Mouse (Mus musculus) embryo, embryonic 10.5 days (tissue): ENCODE data around the gene Sec22b.

Experiments used
- DNase-seq: peaks from one replicate; pipeline ENCODE4 v3.0.0-alpha.2; 2015; ENCODE audit warnings: low spot score

The Sec22b gene

DNA sequence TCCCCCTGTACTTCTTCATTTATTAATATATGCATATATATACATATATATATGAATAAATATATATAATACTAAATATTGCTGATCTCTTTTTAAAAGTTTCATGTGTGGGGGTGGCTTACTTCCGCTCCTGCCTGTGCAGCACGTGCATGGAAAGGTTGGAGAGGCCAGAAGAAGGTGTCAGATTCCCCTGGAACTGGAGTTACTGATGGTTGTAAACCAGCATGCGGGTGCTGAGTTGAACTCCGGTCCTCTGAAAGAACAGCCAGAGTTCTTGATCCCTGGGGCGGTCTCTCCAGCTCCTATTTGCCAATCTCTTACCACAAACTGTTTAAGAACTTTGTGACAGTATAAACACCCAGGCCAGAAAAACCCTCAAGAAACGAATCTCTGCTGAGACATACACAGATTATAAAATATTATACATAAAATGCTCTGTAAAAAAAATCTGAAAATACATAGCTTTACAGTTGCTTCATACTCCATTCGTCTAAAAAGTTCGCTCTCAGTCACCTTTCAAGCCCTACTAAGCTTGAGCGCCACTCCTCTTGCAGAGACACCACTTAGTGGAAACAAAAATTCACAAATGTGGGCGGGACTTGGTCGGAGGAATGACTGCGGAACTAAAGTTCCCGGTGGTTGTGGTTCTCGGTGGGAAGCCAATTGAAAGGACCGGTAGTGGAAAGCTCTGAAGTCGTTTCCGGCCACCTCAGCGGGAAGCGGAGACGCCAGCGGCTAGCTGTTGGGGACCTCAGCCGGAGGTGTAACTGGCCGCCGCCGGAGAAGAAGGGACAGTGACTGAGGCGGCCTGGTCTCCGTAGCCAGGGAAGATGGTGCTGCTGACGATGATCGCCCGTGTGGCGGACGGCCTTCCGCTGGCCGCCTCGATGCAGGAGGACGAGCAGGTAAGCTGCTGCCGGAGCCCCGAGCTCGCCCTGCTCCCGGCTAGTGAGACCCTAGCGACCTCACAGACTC is at the start of gene Sec22b:
Sec22b (plus strand) TSS at position 675 of the 975 bp plus-strand sequence.
- peak; percentile 96 for DNase-seq

DNA sequence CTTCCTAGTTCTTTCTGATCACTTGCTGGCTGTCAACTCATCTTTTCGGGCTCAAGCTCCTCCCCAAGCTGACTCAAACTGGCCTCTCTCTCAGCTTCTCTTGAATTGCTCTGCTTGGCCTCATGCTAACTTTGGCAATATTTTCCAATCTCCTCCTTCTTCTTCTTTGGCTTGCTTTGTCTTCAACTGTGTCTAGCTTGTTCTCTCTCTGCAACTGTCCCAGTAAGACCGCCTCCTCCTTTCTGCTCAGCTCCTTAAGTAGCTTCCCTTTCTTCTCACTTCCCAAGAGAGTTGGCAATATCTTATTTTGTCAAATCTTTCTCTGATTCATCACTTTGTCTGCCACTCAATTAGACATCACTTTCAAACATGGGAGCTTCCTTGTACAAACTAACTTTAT is 49.2 kb upstream of the Sec22b start:
- no peak for DNase-seq

DNA sequence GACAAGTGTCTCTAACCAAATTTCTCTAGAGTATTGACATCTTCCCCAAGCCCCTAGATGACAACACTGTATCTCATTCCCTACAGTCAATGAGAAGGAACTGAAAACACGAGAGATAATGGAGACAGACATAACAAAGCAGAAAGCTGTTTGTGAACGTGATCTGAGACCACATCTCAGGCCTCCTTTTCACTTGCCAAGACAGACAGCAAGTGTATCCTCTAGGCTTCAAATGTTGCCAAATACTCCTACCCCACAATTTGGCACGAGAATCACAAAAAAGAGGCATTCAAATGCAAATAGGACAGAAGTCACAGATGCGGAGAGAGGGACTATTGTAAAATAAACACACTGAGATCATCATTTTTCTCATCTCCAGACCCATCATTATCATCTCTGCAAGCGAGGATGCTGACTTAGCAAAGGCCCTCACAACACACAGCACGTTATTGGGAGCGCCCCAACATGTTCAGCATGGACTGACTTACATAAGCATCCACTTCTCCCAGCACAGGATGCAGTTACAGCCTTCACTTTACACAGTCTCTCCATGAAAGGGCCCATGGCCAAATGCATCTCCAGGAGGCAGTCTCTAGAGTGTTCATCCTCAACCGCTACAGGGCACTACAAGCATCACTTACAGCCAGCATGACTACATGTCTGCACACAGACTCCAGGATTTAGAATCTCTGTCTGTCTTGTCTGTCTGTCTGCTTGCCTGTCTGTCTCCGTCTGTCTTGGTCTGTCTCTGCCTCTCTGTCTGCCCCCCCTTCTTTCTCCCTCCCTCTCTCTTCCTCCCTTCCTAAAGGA is 46.2 kb upstream of the Sec22b start:
- no peak for DNase-seq

DNA sequence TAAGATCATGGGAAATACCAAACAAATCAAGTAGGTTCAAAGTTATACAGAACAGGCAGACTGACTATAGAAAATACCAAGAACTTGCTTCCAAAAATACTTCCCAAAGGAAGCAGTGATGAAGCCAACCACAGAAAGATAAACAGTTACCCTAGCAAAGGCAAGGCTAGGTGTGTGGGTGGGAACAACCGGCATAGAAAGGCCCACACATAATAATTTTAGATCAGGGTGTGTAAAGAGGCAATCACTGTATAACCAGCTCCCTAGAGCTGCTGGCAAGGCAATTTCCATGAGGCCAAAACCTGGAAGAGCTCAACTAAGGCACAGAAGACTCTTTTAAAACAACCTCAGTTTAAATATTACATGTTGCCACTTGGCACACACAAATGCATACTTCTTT is 41.6 kb upstream of the Sec22b start:
- DNase-seq = no peak

DNA sequence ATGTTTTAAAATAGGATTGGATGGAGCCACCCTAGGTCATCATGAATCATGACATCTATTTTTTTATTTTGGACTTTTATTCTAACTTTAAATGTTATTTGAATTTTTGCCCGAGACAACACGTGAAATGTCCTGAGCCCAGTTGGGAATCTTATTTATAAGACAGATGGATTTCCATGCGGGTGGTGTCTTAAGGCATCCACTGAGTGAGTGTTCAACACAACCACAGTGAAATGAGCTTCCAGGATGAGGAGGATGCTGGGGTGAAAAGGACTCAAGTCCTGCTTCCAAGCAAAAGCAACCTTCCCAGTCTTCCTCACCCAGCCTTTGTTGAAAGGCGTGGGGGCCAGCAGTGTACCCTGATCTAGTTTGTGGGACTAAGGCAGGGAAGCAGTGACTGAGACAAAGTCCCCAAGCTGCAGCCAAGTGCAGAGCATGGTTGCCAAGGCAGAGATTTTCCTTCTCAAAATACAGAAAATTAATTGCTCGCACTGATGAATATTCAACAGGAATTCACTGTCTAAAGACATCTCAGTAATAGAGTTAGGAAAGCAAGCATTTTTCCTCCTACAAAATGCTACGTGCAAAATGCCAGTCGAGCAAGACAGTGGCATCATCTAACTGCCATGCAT is 40.1 kb upstream of the Sec22b start:
- DNase-seq = no peak

DNA sequence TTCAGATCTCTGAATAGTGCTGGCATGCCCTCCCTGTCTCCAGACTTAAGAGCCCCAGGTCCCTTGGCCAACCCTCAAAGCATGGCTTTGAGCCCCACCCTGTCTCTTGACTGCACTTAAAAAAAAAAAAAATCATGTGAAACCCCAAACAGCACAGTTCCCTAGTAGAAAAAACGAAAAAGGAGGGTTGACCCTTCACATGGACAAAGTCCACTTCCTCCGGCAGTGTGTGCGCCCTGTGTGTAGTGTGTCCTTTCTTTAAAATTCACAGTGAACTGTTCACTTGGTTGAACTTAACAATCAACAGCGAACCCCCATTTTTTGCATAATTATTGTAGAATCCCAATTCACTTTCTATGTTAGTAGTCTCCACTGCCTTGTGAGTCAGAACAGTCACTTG is 34.3 kb upstream of the Sec22b start:
- no peak for DNase-seq

DNA sequence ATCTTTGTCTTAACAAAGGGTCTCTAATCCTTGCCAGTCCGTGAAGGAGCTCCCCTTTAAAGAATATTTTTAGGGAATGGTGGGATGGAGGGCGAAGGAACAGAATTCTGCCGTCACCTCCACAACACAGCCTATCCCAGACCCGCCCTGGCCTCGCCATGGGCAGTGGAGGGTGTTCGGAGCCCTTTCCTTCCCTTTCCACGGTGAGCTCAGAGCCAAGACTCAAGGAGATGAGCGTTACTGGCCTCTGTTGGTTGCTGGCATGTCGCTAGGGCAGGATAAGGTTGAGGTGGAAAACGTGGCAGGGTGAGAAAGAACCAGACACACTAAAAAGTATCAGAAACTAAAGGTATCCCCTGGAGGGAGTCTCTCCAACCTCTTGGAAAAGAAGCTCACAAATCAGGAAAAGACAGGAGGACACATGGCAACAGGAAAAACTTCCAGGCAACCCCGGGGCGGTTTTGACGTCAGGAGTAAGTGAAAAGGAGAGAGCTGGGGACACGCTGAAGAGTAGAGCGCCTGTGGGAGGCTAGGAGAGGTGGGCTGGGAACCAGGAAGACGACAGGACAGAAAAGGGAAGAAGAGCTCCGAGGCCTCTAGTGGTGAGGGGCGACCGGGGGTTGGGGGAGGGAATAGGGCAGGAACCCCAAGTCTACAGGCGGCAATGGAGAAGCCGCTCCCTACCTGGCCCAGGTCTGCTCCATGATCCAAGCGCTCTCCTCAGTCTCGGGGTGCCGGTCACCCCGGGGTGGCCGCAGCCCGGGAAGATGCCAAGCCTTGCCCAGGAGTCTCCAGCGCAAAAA is 33.6 kb upstream of the Sec22b start:
- DNase-seq = peak; percentile 23

DNA sequence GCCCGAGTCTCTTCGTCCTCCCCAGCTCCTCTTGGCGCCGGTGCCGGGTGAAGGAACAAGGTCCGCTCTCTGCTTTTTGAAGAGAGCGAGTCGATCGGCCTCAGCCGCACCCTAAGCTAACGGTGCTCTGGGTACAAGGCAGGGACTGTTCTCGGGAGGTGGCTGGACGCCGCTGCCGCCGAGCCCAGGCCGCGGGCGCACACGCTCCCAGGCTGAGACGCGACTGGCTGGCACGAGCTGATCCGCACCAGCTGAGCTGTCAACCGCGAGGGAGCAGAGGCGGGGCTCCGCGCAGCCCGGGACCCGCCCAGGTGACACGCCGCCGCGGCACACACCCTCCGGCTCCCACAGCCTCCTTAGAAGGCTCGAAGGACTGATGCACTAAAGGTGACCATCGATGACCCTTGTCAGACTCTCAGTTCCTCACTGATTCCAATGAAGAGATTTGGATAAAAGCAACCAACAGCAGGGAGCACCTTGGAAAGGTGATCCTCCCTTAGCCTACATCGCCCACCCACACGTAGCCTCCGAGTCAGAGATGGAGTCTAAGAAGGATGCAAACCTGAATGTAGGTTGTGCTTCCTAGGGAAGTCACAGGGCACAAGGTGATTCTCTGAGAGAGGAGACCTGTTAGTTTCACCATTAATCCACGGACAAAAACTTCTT is 32.8 kb upstream of the Sec22b start:
- peak; percentile 65 for DNase-seq

DNA sequence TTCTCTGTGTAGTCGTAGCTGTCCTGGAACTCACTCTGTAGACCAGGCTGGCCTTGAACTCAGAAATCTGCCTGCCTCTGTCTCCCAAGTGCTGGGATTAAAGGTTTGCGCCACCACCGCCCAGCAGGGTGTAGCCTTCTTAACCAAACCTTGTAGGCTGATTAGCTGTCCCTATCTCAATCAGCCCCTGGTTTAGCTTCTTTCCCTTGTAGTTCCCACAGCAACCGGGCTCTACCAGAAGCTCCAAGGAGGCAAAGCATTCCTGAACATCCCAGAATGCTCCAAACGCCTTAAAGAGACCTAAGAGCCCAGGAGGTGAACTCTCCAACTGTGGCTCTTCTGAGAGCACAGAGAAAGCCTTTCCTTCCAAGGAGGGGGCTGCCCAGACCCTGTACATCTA is 32.3 kb upstream of the Sec22b start:
- peak; percentile 9 for DNase-seq

DNA sequence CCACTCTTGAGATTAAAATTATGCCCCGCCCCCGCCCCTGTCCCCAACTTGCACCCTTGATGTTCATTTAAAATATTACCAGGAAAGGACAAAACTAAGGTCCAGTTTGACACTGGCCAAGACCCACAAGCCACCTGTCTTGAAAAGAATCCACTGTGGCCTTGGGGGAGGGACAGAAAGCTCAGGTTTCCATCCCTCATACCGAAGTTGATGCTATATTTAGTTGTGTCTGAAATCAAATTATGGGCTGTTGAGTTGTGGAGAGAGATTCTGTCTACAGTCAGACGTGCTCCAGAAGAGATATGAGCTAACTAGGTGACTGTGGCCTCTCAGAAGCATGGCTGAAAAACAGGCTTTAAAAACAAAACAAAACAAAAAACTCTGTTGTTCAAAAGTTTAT is 31.3 kb upstream of the Sec22b start:
- no peak for DNase-seq

DNA sequence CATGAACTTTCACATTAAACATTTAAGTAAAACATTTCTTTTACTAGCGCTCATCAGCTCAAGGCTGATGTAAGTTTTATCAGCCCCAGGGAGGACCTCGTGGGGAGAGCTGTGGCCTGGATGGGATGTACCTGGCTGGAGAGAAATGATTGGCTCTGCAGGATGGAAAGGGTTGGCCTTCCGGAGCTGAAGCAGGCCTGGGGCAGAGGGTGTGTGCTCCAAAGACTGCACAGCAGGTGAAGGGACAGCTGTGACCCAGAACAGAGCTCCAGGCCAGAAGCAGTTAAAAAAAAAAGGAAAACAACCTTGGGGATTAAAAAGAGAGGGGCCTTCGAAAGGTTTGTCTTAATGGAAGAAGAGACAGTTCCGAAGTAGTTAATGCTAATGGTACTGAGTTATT is 26.2 kb upstream of the Sec22b start:
- DNase-seq = no peak

DNA sequence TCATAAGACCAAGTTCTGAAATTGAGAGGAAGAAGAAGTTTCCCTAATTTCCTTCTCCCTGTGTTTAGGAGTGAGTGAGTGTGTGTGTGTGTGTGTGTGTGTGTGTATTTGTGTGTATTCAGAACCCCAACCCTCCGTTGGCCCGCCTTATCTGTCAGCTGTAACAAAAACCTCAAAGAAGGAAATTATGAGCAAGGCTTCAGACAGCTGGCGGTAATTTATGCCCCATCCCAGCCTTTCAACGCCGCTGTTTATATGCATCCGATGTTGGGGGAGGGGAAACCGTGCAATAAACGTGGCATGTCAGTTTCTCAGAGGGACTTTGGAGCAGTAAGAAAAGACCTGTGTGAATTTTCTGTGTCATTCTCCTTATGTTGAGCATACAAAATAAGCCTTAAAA is 24.7 kb upstream of the Sec22b start:
- DNase-seq = peak; percentile 46

DNA sequence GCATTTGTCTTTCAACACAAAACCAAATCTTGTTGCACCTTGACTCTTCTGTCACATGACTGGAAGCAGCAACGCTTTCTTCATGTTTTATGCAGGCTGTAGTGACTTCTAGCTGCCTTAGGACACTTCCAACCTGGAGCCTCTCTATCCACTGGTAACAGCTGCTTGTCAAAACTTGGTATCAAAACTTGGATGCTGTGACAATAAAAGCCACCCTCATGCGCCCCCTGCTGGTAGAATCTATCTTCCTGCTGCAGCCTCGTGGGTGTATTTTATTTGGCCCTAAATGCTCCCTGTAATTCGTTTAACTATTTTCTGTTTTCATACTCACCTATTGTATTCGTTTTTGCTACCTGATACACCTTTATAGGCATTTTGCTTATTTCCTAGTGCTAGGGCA is 21.8 kb upstream of the Sec22b start:
- DNase-seq = peak; percentile 88

DNA sequence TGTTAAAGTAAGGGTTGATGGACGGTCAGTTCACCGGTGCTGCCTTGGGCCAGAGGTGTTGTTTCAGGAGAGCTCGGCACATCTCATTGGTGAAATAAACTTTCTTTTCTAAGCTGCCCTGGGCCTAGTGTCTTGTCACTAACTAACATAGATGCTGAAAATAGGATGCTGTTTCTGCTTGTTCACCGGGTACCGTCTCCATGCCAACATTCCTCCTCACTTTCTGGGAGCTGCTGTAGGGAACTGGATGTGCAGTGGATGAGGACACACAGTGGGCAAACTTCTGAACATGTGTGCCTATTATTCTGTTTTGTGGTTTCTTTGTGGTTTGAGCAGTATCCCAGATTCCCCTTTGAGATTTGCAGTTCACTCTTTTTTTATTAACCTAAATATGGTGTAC is 19.4 kb upstream of the Sec22b start:
- DNase-seq = no peak

DNA sequence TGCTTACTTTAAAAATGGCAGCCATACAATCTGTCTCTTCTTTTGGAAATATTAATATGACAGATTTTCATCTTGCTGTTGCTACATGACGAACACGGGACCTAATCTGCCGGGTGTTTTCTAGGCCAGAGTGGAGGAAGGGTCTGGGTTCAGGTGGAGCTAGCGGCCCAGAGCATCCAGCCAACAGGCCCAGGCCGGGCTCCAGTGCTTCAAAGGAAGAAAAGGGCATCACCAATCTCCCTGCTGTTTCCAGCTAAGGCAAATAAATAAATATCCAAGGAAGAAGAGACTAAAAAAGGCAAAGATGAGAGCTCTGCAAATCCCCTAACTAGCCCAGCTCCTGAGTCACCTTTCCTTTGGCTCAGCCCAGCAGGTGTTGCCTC is 13.2 kb upstream of the Sec22b start:
- DNase-seq = no peak

DNA sequence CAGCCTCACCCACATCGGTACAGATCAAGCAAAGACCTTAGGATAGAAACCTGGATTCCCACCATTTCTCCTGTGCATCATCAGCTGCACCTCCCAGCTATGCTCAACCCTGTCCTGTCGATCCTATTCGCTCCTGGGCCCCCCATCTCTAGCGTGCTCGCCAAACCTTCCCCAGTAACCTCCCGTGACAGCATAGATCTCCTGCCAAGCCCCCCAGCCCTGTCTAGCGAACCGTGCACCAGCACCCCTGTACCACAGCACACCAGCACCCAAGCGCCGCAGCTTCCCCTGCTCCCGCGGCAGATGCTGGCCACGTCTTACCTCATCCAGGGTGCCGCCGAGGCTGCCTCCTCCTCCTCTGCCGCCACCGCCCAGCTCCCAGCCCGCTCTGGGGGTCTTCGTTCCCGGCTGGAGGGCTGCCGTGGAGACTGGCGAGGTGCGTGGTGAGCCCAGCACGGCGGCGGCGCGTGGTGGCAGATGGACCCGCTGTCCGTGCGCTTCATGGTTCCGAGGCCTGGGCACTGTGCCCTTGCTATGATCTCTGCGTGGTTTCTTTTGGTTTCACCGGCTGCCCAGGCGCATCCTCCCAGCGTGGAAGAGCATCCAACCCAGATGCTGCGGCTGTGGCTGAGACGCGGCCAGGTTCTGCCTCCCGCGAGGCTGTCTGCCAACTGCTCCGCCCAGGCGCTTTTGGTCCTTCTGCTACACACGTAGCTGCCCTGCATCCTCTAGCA is 12.7 kb upstream of the Sec22b start, which contains the start of gene Pde4dip:
Pde4dip (minus strand) TSS at position 540 of the 734 bp plus-strand sequence.
- peak; percentile 8 for DNase-seq

DNA sequence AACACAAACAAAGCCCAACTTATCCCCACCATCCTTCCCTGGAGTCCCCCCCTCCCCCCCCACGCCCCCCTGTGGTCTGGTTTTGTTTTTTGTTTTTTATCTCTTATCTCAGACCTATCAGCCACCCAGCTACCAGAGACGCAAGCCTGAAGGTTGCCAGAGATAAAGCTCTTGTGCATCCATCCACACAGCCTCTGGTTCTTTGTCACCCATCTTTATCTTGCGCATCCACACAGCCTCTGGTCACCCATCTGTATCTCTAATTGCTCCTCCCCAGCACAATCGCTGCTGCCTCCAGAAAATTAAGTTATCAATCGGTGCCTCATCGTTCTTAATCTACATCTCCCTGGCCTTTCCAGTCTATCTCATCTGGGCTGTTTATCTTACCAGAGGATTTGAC is 10.8 kb upstream of the Sec22b start:
- DNase-seq = no peak

DNA sequence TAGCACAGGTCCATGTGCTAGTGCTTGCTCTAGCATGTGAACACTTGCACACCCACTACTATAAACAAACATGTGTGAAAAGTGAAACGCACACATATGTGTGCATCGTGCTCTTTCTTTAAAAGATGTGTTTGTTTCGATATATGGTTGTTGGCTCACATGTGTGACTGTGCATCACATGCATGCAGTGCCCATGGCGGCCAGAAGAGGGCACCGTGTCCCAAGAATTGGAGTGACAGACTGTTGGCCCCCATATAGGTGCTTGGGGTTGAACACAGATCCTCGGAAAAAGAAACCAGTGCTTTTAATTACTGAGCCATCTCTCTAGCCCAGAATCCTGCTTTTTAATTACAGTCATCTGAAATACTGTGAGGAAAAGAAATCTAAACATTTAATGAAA is 6.3 kb upstream of the Sec22b start:
- peak; percentile 64 for DNase-seq

DNA sequence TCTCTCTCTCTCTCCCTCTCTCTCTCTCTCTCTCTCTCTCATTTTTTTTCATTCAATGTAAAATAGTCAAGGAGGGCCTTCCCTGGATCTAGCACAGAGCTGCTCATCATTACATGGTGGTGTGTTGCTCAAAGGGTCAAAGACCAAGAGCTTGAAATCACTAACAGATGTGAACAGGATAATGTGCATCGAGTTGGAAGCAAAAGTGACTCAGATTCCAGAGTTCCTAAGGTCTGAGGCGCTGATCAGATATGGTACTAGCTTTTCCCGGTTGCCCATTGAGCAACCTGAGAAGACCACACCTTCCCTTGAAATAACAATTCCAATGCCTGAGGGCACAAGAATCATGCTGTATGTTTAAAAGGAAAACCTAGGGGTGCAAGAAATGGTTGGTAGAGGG is 2.6 kb upstream of the Sec22b start:
- DNase-seq = peak; percentile 35

DNA sequence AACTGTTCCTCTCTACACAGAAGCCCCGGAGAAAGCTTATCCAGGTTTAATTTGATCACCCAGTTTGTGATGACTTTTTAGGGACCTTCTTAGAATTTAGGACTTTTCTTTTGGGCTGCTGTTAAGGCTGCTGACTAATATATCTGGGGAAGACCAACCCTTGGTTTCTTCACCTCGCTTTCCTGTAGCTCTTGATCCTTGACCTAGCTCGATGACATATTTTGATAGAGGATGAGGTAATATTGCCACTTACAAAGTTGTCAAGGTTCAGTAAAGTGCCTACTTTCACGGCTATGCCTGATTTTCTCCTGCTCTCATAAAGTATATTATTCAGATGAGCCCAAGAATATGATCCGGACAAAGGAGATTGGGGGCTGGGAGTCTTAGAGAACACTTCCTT is 596 bp downstream of the Sec22b start:
- no peak for DNase-seq
